Mouse (Mus musculus) heart, postnatal 0 days (tissue): ENCODE data around the gene Mageh1.
"Not testable (repeated sequence)": the region's sequence is repeated elsewhere in the genome, so short reads cannot be mapped to it uniquely, and the experiment has no call there.

Experiments used
- CTCF ChIP-seq: IDR thresholded peaks from 2 replicates; pipeline ENCODE4 v1.5.1; 2016; ENCODE audit warnings: antibody characterized with exemption, control low read depth, low read depth
- EP300 ChIP-seq: IDR thresholded peaks from 2 replicates; pipeline ENCODE4 v1.6.1; 2016; ENCODE audit warnings: antibody characterized with exemption, low read depth

DNA sequence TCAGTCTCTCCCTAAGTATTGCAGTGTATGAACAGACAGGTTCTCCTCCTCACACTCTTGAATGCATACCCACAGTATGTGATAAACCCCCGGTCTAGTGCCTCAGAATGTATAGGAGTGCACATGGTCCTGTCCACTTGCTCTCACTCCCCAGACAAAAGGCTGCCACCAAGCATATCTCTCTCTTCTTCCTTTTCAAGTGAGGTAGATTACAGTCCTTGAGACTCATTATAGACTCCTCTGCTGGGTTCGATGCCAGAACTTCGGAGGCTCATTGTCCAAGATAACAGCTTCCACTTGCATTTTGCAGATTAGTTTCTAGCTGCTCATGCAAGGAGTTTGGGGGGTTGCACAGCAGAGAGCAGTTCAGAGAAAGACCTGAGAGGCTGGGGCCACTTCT lies 12.1 kb downstream of the Mageh1 start:
- not testable (repeated sequence) for TF ChIP-seq CTCF, EP300
